Mouse (Mus musculus): Measurements from ENCODE around the gene Eml1.

Eml1 gene

GRCm38 (mm10) chr12:108373611-108374010 is 2.9 kb downstream of the Eml1 start:
- in situ Hi-C loops (cut with MboI): no loop called here

GRCm38 (mm10) chr12:108374689-108375088 is 3.9 kb downstream of the Eml1 start:
- in situ Hi-C loops (cut with MboI): no loop called here

- in situ Hi-C loops (cut with MboI): no loop called here
Observed at GRCm38 (mm10) chr12:108378379-108379133, 7.8 kb downstream of the Eml1 start.

- in situ Hi-C loops (cut with MboI): no loop called here
Observed at GRCm38 (mm10) chr12:108386476-108387232, 15.9 kb downstream of the Eml1 start.

GRCm38 (mm10) chr12:108389718-108390117 is 19.0 kb downstream of the Eml1 start:
- in situ Hi-C loops (cut with MboI): no loop called here

GRCm38 (mm10) chr12:108392254-108393044 is 21.7 kb downstream of the Eml1 start:
- in situ Hi-C loops (cut with MboI): no loop called here

- in situ Hi-C loops (cut with MboI): no loop called here
Observed at GRCm38 (mm10) chr12:108393082-108393481, 22.3 kb downstream of the Eml1 start.

GRCm38 (mm10) chr12:108393637-108394036 is 22.9 kb downstream of the Eml1 start:
- in situ Hi-C loops (cut with MboI): no loop called here

GRCm38 (mm10) chr12:108394534-108395284 is 24.0 kb downstream of the Eml1 start:
- in situ Hi-C loops (cut with MboI): no loop called here

- in situ Hi-C loops (cut with MboI): no loop called here
Observed at GRCm38 (mm10) chr12:108395285-108395660, 24.5 kb downstream of the Eml1 start.

GRCm38 (mm10) chr12:108396081-108396947 is 25.6 kb downstream of the Eml1 start:
- in situ Hi-C loops (cut with MboI): no loop called here

GRCm38 (mm10) chr12:108398681-108399080 is 27.9 kb downstream of the Eml1 start:
- in situ Hi-C loops (cut with MboI): no loop called here

- in situ Hi-C loops (cut with MboI): no loop called here
Observed at GRCm38 (mm10) chr12:108399191-108399590, 28.4 kb downstream of the Eml1 start.

GRCm38 (mm10) chr12:108400951-108401350 is 30.2 kb downstream of the Eml1 start:
- in situ Hi-C loops (cut with MboI): no loop called here

GRCm38 (mm10) chr12:108403957-108404356 is 33.2 kb downstream of the Eml1 start:
- in situ Hi-C loops (cut with MboI): no loop called here

GRCm38 (mm10) chr12:108409100-108409499 is 38.3 kb downstream of the Eml1 start:
- in situ Hi-C loops (cut with MboI): no loop called here

- in situ Hi-C loops (cut with MboI): no loop called here
Observed at GRCm38 (mm10) chr12:108410416-108411208, 39.9 kb downstream of the Eml1 start.

GRCm38 (mm10) chr12:108414932-108415331 is 44.2 kb downstream of the Eml1 start:
- in situ Hi-C loops (cut with MboI): no loop called here

GRCm38 (mm10) chr12:108419570-108419969 is 48.8 kb downstream of the Eml1 start:
- in situ Hi-C loops (cut with MboI): no loop called here

GRCm38 (mm10) chr12:108421477-108421876 is 50.7 kb downstream of the Eml1 start:
- in situ Hi-C loops (cut with MboI): no loop called here
